ENCODE assay signal across 24 mouse cellular contexts in genomic region chr5:75281510-75281909, GRCm38 (mm10).
DNase-seq lines count a peak whose midpoint lies in the region; ATAC-seq and TF ChIP-seq lines count a peak whose summit lies in the region.
"Had no signal": no experiment of that assay in that cellular context is flagged by ENCODE, and none has a peak within 500 bp of the region (broad histone marks: within the 10 kb centered on the region; RNA-seq: fewer than 3 reads in every experiment).

No protein-coding gene starts in this region.

- no peaks in the 10 kb centered on the region for H3K27me3 ChIP-seq in liver, embryonic 14.5 days (ENCODE audit: control insufficient read depth, insufficient read depth, low read length)
- no peaks in the 10 kb centered on the region for H3K27me3 ChIP-seq in hindbrain, embryonic 16.5 days (replicated peaks; ENCODE audit: control insufficient read depth, insufficient read depth, low read length)
- H3K27me3 ChIP-seq: embryonic facial prominence, embryonic 15.5 days; forebrain, embryonic 15.5 days had no signal

- 28% methylated on average over 7 of the region's 7 CpGs for WGBS in liver, embryonic 14.5 days (ENCODE audit: insufficient replicate concordance)
- 86% methylated on average over 7 of the region's 7 CpGs for WGBS in hindbrain, embryonic 16.5 days

- H3K9me3 ChIP-seq in liver, embryonic 14.5 days (ENCODE audit: control insufficient read depth, low read length), result no peaks in the 10 kb centered on the region
- no peaks in the 10 kb centered on the region for H3K9me3 ChIP-seq in hindbrain, embryonic 16.5 days (ENCODE audit: control insufficient read depth, low read length)
- H3K9me3 ChIP-seq: embryonic facial prominence, embryonic 15.5 days; forebrain, embryonic 10.5 days; forebrain, embryonic 15.5 days; heart, embryonic 10.5 days; hindbrain, embryonic 10.5 days had no signal

- intact Hi-C loops in heart, postnatal 36 days (cut with DNase I), result no loop called here

- TF ChIP-seq EP300 in liver, embryonic 14.5 days (IDR thresholded peaks at IDR 0.05; ENCODE audit: low read depth), result peak; percentile 22; the same call in 1 of the 2 replicates

- no peak overlapping the region for H3K27ac ChIP-seq in liver, embryonic 14.5 days
- H3K27ac ChIP-seq in hindbrain, embryonic 16.5 days (ENCODE audit: low read depth, low read length), result no peak overlapping the region
- H3K27ac ChIP-seq: embryonic facial prominence, embryonic 15.5 days; forebrain, embryonic 10.5 days; forebrain, embryonic 15.5 days; heart, embryonic 10.5 days; hindbrain, embryonic 10.5 days; hindbrain, embryonic 14.5 days had no signal

- TF ChIP-seq CTCF in liver, embryonic 14.5 days (IDR thresholded peaks at IDR 0.05; ENCODE audit: low read depth), result no peak

- no peak overlapping the region for H3K9ac ChIP-seq in liver, embryonic 14.5 days (replicated peaks)
- H3K9ac ChIP-seq in hindbrain, embryonic 16.5 days (ENCODE audit: low read depth, low read length), result no peak overlapping the region
- H3K9ac ChIP-seq: embryonic facial prominence, embryonic 15.5 days; forebrain, embryonic 15.5 days; hindbrain, embryonic 14.5 days had no signal

- H3K4me3 ChIP-seq in liver, embryonic 14.5 days (ENCODE audit: insufficient read depth in 1 of 2, low read depth in 2 of 2, low read length in 2 of 2), result no peak overlapping the region
- H3K4me3 ChIP-seq in hindbrain, embryonic 16.5 days (ENCODE audit: low read length), result no peak overlapping the region
- H3K4me3 ChIP-seq: embryonic facial prominence, embryonic 15.5 days; erythroblast, embryonic 14.5 days; forebrain, embryonic 10.5 days; forebrain, embryonic 15.5 days; heart, embryonic 10.5 days; hindbrain, embryonic 10.5 days had no signal

- ATAC-seq in liver, embryonic 14.5 days (ENCODE audit: insufficient read depth), result peak; percentile 58; the same call in 1 of the 2 replicates
- ATAC-seq in megakaryocyte progenitor cell, adult 5-6 weeks (replicated peaks; ENCODE audit: poor library complexity), result peak; percentile 61
- no peak for ATAC-seq in hindbrain, embryonic 16.5 days
- ATAC-seq: CD4-positive, CD25-positive, alpha-beta regulatory T cell, adult 4 months; forebrain, embryonic 15.5 days; Patski had no signal

- peak; percentile 8 for DNase-seq in liver
- DNase-seq in liver, embryonic 14.5 days (ENCODE audit: low read depth in 3 of 3, low spot score in 3 of 3), result no peak
- no peak for DNase-seq in heart, postnatal 4 days
- no peak for DNase-seq in heart, postnatal 36 days
- DNase-seq: adrenal gland, adult 8-10 months; adrenal gland, postnatal 36 days; B cell, adult 2 months; cerebellum, adult 2 months; cerebellum, postnatal 14 days; embryo, embryonic 11 days; gastrocnemius, postnatal 10 days; heart, adult 18-20 months; heart, postnatal 10 days had no signal

- H3K4me1 ChIP-seq in liver, embryonic 14.5 days (replicated peaks; ENCODE audit: control insufficient read depth in 2 of 2, insufficient read depth in 2 of 2, low read length in 1 of 2), result peaks cover 21 to 38% of the 10 kb centered on the region in 2 experiments
- H3K4me1 ChIP-seq in hindbrain, embryonic 16.5 days (ENCODE audit: control insufficient read depth, insufficient read depth, low read depth, low read length), result no peaks in the 10 kb centered on the region
- H3K4me1 ChIP-seq: embryonic facial prominence, embryonic 15.5 days; forebrain, embryonic 10.5 days; forebrain, embryonic 15.5 days had no signal

- no peaks in the 10 kb centered on the region for H3K36me3 ChIP-seq in liver, embryonic 14.5 days (replicated peaks; ENCODE audit: control insufficient read depth, insufficient read depth, low read depth)
- H3K36me3 ChIP-seq in hindbrain, embryonic 16.5 days (ENCODE audit: control insufficient read depth, insufficient read depth, low read length), result no peaks in the 10 kb centered on the region
- H3K36me3 ChIP-seq: embryonic facial prominence, embryonic 15.5 days; forebrain, embryonic 10.5 days; forebrain, embryonic 15.5 days; heart, embryonic 10.5 days; hindbrain, embryonic 10.5 days had no signal

- peak overlapping the region; percentile 15; the same call in 1 of the 2 replicates for H3K4me2 ChIP-seq in liver, embryonic 14.5 days (ENCODE audit: low read depth)
- H3K4me2 ChIP-seq in hindbrain, embryonic 16.5 days (ENCODE audit: low read length), result no peak overlapping the region
- H3K4me2 ChIP-seq: embryonic facial prominence, embryonic 15.5 days; forebrain, embryonic 15.5 days; hindbrain, embryonic 14.5 days had no signal
